Mouse (Mus musculus): ENCODE data around the gene Folr1. TPM values are rescaled to one million over a fixed set of nuclear protein-coding genes. Genes with fewer than 3 reads are reported as not detected.
A peak's percentile ranks its signal among the peaks of the same experiment; 100 is the strongest.

Gene Folr1
- polyA plus RNA-seq (2016; fragmentation: Nextera tagmentation; extraction: Ambion mirVana) = 11.9 and 13.1 TPM in 2 replicates

DNA sequence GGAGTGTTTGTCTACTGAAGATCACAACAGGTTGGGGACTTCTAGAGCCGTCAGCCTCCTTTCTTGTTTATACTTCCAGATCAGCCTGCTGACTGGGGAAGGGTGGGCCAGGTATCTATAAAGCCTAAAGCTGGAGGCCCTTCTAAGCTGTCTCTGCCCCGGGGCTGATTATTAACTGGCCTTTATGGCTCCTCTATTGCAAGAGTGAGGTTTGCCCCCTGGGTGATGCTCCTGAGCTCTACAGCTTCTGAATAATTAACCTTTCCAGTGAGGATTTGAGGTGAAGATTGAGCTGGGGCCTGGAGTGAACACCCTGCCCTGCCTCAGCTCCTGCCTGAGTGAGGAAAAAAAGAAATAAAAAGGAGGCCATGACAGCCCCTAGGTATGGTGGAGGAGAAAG is at the start of gene Folr1:
Gene Folr1, minus strand, starts transcription at position 160 of the 400 bp plus-strand sequence.
- WGBS = 86% methylated on average over 2 of the region's 2 CpGs
- DNase-seq (ENCODE audit: extremely low spot score, low spot score) = no peak
- H3K36me3 ChIP-seq (replicated peaks) = no peaks in the 10 kb centered on the region
- H3K27me3 ChIP-seq (ENCODE audit: poor library complexity, severe bottlenecking) = no peaks in the 10 kb centered on the region
- H3K9me3 ChIP-seq = no peaks in the 10 kb centered on the region
- H3K27ac ChIP-seq = peak within 1 kb of the TSS; percentile 77
- peaks cover 26% of the 10 kb centered on the region for H3K4me1 ChIP-seq
- no peak within 1 kb of the TSS for H3K4me3 ChIP-seq

DNA sequence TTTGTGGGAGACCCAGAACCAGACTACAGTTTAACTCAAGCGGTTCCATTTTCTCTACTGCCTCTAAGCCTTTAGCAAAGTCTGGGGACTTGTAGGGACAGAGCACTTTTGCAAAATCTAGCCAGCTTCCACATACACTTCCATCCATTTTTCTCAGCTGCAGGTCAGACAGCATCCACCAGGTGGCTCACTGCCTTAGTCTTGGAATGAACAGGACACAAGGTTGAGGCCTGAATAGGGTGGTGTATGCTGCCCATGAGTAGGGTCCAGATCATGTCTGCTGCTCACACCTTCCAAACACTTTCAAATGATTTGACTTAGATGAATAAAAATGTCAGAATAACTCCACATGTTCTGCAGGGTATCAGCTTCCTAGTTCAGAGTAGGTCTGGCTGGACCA is 47.5 kb upstream of the Folr1 start:
- Histone ChIP-seq H3K4me3 (no peak overlapping the region), H3K27ac (no peak overlapping the region), H3K36me3 (replicated peaks) (peaks cover 24% of the 10 kb centered on the region), H3K4me1 (no peaks in the 10 kb centered on the region), H3K9me3 (no peaks in the 10 kb centered on the region), H3K27me3 (ENCODE audit: poor library complexity, severe bottlenecking) (no peaks in the 10 kb centered on the region)
- 21% methylated on average over 1 of the region's 1 CpGs for WGBS
- peak; percentile 59 for DNase-seq (ENCODE audit: extremely low spot score, low spot score)

- 72% methylated on average over 3 of the region's 3 CpGs for WGBS
- H3K4me1 ChIP-seq = peaks cover 11% of the 10 kb centered on the region
- no peak for DNase-seq (ENCODE audit: extremely low spot score, low spot score)
- no peaks in the 10 kb centered on the region for H3K27me3 ChIP-seq (ENCODE audit: poor library complexity, severe bottlenecking)
- no peaks in the 10 kb centered on the region for H3K9me3 ChIP-seq
- H3K36me3 ChIP-seq (replicated peaks) = peaks cover 68% of the 10 kb centered on the region
- H3K27ac ChIP-seq = no peak overlapping the region
- no peak overlapping the region for H3K4me3 ChIP-seq
Observed at GRCm38 (mm10) chr7:101911982-101912381, 41.4 kb upstream of the Folr1 start.

DNA sequence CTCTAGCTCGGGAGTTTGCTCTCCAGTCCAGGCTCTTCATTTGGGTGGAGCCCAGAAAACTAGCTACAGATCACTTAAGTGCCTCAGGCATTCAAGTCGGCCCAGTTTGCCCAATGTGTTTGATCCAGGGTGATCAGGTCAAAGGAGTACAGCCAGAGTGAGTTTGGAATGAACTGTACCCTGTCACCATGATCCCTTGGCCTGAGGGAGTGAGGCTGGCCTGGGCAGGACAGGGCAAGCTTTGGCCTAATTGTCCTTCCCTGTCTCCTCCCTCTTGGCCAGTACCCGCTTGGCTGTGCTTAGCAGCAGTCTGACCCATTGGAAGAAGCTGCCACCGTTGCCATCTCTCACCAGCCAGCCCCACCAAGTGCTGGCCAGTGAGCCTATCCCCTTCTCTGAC is 39.5 kb upstream of the Folr1 start:
- Histone ChIP-seq H3K27ac (no peak overlapping the region), H3K27me3 (ENCODE audit: poor library complexity, severe bottlenecking) (no peaks in the 10 kb centered on the region), H3K36me3 (replicated peaks) (peaks cover 64% of the 10 kb centered on the region), H3K4me1 (peaks cover 23% of the 10 kb centered on the region), H3K9me3 (no peaks in the 10 kb centered on the region), H3K4me3 (no peak overlapping the region)
- no peak for DNase-seq (ENCODE audit: extremely low spot score, low spot score)
- WGBS = 89% methylated on average over 4 of the region's 4 CpGs

GRCm38 (mm10) chr7:101908367-101908766 is 37.8 kb upstream of the Folr1 start:
- no peak overlapping the region for H3K27ac ChIP-seq
- DNase-seq (ENCODE audit: extremely low spot score, low spot score) = no peak
- no peaks in the 10 kb centered on the region for H3K27me3 ChIP-seq (ENCODE audit: poor library complexity, severe bottlenecking)
- peaks cover 47% of the 10 kb centered on the region for H3K36me3 ChIP-seq (replicated peaks)
- no peak overlapping the region for H3K4me3 ChIP-seq
- WGBS = 89% methylated on average over 4 of the region's 4 CpGs
- peaks cover 27% of the 10 kb centered on the region for H3K4me1 ChIP-seq
- no peaks in the 10 kb centered on the region for H3K9me3 ChIP-seq

DNA sequence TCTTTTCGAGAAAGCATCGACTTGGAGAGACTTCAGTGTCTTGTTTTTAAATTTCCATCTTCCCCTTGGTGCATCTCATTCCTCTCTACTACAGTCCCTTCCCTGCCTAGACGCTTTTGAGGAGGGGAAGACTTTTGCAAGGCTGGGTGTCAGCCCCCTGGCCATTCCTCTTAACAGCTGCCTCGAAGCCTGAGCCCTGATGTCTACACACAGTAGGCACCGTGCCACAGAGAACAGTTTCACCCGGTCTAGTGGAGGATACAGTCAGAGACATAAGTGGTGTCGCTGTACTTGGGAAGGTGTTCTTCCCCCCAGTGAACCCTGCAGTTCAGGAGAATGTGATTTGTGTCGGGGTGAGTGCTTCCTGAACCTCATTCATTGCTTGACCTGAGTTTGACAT is 36.1 kb upstream of the Folr1 start:
- DNase-seq (ENCODE audit: extremely low spot score, low spot score) = no peak
- Histone ChIP-seq H3K9me3 (0 out of 2 replicates have a peak, but pooled peaks cover 5% of the 10 kb centered on the region), H3K27me3 (ENCODE audit: poor library complexity, severe bottlenecking) (no peaks in the 10 kb centered on the region), H3K27ac (peak overlapping the region; percentile 99), H3K36me3 (replicated peaks) (peaks cover 42% of the 10 kb centered on the region), H3K4me3 (peak overlapping the region; percentile 88), H3K4me1 (peaks cover 27% of the 10 kb centered on the region)
- 79% methylated on average over 8 of the region's 8 CpGs for WGBS

DNA sequence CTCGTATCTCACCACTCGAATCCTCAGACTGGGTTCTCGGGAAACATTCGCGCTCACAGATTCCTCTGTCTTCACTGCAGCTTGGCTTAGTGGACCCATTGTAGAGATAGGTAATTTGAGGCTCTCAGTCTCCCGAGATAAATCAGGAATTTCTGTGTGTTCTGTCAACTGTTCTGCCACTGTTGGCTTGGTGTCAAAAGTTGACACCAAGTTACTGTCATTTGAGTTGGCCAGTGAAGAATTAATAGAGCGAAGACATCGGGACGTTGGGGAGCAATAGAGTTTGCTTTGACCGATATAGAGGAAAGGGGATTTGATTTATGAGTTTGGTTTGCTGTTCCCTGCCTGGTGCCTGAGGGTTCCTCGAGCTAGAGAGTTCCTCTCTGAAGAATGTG is 35.7 kb upstream of the Folr1 start, which contains the start of gene Tomt:
Gene Tomt, minus strand, starts transcription at position 73 of the 395 bp plus-strand sequence.
- Histone ChIP-seq H3K27me3 (ENCODE audit: poor library complexity, severe bottlenecking) (no peaks in the 10 kb centered on the region), H3K4me3 (peak within 1 kb of the TSS; percentile 88), H3K9me3 (0 out of 2 replicates have a peak, but pooled peaks cover 5% of the 10 kb centered on the region), H3K4me1 (peaks cover 27% of the 10 kb centered on the region), H3K27ac (peak within 1 kb of the TSS; percentile 99), H3K36me3 (replicated peaks) (peaks cover 41% of the 10 kb centered on the region)
- no peak for DNase-seq (ENCODE audit: extremely low spot score, low spot score)
- 25% methylated on average over 11 of the region's 11 CpGs for WGBS

DNA sequence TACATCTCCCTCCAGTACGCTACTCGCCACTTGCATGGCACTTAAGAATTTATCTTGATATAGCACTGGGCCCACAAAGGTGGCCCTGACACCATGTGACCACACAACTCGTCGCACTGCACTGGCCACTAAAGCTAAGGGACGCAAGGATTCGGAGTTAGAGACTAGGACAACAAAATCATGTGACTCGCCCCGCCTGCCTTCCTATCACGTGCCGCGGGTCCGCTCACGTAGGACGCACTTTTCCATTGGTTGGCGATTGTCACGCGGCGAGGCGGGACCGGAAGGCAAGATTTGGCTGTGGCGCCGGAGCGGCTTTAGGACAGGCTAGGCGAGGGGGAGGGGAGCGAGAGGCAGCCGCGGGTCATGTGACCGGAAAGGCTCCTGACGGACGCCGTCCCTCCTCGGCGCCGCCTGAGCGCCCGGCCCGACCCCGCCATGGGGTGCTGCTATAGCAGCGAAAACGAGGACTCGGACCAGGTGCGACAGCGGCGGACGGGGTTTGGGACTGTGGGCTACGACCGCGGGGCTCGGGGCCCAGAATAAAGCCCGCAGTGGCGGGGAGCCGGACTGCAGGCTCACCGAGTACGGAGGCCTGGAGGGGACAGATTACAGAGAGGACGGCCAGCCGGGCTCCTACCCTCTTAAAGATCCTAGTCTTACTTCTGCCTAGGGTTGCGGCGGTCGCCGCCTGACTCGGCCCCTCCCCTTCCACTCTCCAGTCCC is 35.1 kb upstream of the Folr1 start, which contains the start of gene Lamtor1:
Gene Lamtor1, plus strand, starts transcription at position 344 of the 726 bp plus-strand sequence.
- peak; percentile 100 for DNase-seq (ENCODE audit: extremely low spot score, low spot score)
- Histone ChIP-seq H3K27me3 (ENCODE audit: poor library complexity, severe bottlenecking) (no peaks in the 10 kb centered on the region), H3K4me1 (peaks cover 27% of the 10 kb centered on the region), H3K27ac (peak within 1 kb of the TSS; percentile 99), H3K9me3 (0 out of 2 replicates have a peak, but pooled peaks cover 5% of the 10 kb centered on the region), H3K4me3 (peak within 1 kb of the TSS; percentile 88), H3K36me3 (replicated peaks) (peaks cover 41% of the 10 kb centered on the region)
- whole genome bisulfite sequencing = under 1% methylated on average over 60 of the region's 61 CpGs

DNA sequence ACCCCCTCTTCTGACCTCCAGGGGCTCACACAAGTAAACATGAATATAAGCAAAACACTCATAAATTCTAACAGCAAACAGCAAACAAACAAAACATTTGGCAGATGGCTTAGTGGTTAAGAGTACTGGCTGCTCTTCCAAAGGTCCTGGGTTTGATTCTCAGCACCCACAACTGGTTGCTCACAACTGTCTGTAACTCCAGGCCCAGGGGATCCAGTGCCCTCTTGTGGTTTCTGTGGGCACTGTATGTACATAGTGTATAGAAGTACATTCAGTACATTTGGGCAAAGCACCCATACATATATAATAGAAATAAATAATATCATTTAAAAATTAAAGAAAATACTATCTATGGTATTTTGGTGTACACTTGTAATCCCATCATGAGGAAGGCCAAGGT is 32.3 kb upstream of the Folr1 start:
- H3K9me3 ChIP-seq = 0 out of 2 replicates have a peak, but pooled peaks cover 5% of the 10 kb centered on the region
- no peak for DNase-seq (ENCODE audit: extremely low spot score, low spot score)
- no peak overlapping the region for H3K4me3 ChIP-seq
- H3K4me1 ChIP-seq = peaks cover 22% of the 10 kb centered on the region
- H3K27ac ChIP-seq = no peak overlapping the region
- H3K36me3 ChIP-seq (replicated peaks) = peaks cover 47% of the 10 kb centered on the region
- no peaks in the 10 kb centered on the region for H3K27me3 ChIP-seq (ENCODE audit: poor library complexity, severe bottlenecking)

- Histone ChIP-seq H3K4me3 (no peak overlapping the region), H3K27ac (no peak overlapping the region), H3K4me1 (peaks cover 21% of the 10 kb centered on the region), H3K27me3 (ENCODE audit: poor library complexity, severe bottlenecking) (no peaks in the 10 kb centered on the region), H3K9me3 (0 out of 2 replicates have a peak, but pooled peaks cover 5% of the 10 kb centered on the region), H3K36me3 (replicated peaks) (peaks cover 48% of the 10 kb centered on the region)
- 95% methylated on average over 10 of the region's 10 CpGs for WGBS
- DNase-seq (ENCODE audit: extremely low spot score, low spot score) = no peak
Observed at GRCm38 (mm10) chr7:101901969-101902368, 31.4 kb upstream of the Folr1 start.

DNA sequence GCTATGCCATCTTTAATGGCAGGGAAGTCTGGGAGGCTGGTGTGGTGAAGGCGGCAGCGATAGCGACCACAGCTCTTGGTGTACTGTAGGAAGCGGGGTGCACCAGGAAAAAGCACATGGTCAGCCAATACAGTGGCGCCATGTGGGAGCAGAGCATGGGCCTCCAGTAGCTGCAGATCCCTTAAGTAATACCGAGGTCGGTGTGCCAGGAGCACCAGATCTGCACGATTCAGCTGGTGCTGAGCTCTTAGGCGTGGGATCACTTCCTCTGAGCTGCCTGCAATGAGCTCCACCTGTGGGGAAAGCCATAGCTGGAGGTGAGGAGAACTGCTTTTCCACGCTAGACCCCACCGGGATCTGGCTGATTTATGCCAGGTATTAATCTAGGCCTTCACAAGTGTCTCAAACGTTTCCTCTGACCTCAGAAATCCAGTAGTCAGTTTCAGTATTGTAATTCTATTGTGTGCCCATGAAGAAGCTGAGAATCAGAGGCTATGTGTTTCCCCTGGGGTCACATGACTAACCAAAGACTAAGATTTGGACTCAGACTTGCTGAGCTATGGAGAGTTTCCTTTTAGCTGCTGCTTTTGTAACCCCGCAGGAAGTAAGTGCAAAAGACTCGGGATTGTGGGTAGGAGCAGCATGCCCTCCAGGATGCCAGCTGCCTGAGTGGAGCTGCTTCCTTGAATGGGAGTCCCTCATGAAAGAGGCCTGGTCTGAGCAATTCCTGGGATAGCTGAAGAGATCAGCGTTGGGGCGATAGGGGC is 29.9 kb upstream of the Folr1 start:
- no peak for DNase-seq (ENCODE audit: extremely low spot score, low spot score)
- Histone ChIP-seq H3K4me1 (peaks cover 20% of the 10 kb centered on the region), H3K4me3 (no peak overlapping the region), H3K27ac (no peak overlapping the region), H3K9me3 (0 out of 2 replicates have a peak, but pooled peaks cover 5% of the 10 kb centered on the region), H3K27me3 (ENCODE audit: poor library complexity, severe bottlenecking) (no peaks in the 10 kb centered on the region), H3K36me3 (replicated peaks) (peaks cover 48% of the 10 kb centered on the region)
- WGBS = 91% methylated on average over 16 of the region's 16 CpGs

GRCm38 (mm10) chr7:101896104-101897066 is 25.8 kb upstream of the Folr1 start:
- H3K27me3 ChIP-seq (ENCODE audit: poor library complexity, severe bottlenecking) = no peaks in the 10 kb centered on the region
- WGBS = under 1% methylated on average over 57 of the region's 57 CpGs
- H3K4me3 ChIP-seq = peak overlapping the region; percentile 66
- no peaks in the 10 kb centered on the region for H3K9me3 ChIP-seq
- peak overlapping the region; percentile 96 for H3K27ac ChIP-seq
- DNase-seq (ENCODE audit: extremely low spot score, low spot score) = peak; percentile 97
- peaks cover 18% of the 10 kb centered on the region for H3K4me1 ChIP-seq
- peaks cover 33% of the 10 kb centered on the region for H3K36me3 ChIP-seq (replicated peaks)

All from forebrain, embryonic 10.5 days (tissue).